Mouse (Mus musculus) inflammation-experienced regulatory T-cells, adult 6 months (primary cell): ENCODE results near the gene Ndufaf2. TPM values are rescaled to one million over a fixed set of nuclear protein-coding genes. Genes with fewer than 3 reads are reported as not detected.
A peak's percentile ranks its signal among the peaks of the same experiment; 100 is the strongest.

Experiments
- ATAC-seq: one replicate; pipeline ENCODE4 v1.8.0; 2017
- polyA plus RNA-seq, 3 experiments: library from polyadenylated mRNA; unstranded; fragments of 100-300 nt; shearing (Covaris generic); gene quantifications; one replicate each; pipeline ENCODE4 v1.2.1; 2017

The Ndufaf2 gene
- polyA plus RNA-seq, 3 experiments from 2014 or later: 38.9 to 47.2 (median 43.2) TPM

DNA sequence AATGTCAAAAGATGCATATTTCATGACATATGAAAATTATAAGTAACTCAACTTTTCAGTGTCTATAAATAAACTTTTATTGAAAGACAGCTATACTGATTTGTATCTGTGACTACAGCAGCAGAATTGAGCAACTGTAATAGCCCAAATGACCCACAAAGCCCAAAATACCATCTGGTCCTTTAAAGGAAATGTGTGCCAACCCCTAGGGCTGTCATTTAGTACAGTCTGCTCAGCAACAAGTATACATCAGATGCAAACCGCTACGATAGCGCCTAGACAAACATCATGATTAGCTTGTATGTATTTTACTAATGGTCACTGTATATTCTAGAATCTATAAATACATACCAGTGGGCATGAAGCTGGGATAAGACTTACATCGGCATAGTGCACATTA lies 74.3 kb downstream of the Ndufaf2 start:
- ATAC-seq: no peak

DNA sequence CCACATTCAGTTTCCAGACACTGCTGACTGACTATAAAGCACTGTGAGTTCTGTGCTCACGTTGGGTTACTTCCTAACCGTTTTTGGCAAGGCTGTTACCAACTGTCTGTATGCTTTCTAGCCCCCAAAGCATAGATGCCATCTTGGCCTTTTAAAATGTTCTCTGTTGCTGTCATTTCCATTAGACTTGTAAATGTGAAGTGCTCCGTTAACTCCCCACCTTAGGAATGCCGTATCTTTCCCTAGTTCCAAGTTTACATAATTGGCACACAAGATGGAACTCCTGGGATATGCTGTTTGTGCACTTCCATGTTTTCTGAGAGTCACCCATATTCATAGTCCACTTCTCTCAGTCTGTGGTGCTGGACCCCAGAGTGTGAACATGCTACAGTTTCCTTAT lies 80.5 kb downstream of the Ndufaf2 start:
- ATAC-seq: no peak

DNA sequence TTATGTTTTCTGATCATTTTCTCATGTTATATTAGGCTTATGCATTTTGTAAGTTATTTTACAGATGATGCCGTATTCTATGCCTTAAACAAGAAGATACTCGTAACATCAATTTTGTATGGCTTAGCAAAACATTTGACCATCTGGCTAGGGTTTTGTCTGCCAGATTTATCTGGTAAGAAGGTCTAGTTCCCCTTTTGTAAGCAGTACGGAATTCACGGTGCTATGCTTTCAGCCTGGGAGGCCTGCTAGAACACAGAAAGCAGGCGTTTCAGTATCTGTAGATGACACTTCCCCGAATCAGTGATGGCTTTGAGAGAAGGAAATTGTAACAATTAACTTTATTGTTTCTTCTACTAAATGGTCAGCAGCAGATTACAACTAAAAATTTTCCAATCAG lies 80.9 kb downstream of the Ndufaf2 start:
- ATAC-seq: no peak

DNA sequence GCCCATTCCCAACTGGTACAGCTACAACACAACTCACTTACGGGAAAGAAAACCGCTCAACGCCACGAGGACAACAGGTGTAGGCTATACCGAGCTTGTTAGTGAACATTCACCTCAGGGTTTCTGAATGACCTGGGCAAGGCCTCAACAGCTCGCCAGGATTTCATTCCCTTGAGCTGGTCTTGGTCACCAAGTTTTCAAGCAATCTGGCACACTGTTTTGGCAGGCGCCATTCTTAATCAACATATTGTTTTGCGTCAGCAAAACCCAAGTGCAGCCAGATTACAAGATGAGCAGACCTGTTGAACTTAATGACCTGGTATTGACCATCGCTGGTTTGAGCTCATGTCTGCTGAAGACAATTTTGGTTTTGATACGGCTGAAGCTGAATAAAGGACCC lies 88.3 kb downstream of the Ndufaf2 start:
- ATAC-seq: no peak

DNA sequence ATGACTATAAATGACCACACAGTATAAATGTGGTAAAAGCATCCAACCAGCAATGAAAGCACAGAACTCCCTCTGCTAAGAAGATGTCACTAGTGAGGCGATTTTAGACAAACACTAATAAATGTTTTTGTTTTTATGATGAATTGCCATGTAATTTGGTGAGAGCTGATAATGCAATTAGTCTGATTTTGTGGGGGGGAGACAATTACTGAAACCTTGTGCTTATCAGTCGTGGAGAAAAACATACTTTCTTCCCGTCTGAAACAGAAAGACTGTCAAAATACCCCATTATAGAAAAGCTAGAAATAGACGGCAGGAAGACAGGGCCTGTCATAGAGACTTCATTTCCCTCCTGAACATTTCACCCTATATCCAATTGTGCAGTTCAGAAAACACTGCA lies 89.3 kb downstream of the Ndufaf2 start:
- no peak for ATAC-seq

DNA sequence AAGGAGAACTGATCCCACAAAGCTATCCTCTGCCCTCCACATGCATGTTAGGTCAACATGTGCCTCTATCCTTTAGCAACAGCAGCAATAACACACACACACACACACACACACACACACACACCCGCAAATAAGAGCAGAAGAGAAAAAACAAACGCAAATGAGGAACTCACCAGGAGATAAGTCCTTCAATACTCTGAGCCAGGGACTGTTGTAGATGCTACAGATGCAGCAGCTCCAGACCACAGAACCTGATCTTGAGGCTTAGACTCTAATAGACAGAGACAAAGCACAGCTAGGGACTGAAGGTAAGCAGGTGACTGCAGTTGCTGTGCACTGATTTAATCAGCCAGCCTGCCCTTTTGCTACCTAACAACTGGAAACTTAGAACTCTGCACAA lies 92.4 kb downstream of the Ndufaf2 start:
- ATAC-seq: no peak

DNA sequence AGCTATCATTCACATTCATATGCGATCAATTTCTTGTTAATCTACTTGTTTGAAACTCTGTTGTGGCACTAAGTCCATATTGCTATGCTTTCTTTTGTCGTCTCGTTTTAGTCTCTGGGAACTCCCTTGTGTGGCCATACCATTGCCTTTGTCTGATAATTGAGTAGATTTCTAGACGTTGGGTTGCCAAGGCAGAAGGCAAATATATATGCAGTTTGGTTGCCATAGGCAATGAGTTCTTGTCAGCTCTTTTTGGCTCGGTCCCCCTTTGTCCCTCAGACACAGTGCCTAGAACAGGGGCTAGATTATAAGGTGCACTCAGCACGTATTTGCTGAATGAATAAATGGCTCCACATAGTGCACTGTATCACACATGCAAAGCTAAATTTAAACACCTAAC lies 94.1 kb downstream of the Ndufaf2 start:
- no peak for ATAC-seq

DNA sequence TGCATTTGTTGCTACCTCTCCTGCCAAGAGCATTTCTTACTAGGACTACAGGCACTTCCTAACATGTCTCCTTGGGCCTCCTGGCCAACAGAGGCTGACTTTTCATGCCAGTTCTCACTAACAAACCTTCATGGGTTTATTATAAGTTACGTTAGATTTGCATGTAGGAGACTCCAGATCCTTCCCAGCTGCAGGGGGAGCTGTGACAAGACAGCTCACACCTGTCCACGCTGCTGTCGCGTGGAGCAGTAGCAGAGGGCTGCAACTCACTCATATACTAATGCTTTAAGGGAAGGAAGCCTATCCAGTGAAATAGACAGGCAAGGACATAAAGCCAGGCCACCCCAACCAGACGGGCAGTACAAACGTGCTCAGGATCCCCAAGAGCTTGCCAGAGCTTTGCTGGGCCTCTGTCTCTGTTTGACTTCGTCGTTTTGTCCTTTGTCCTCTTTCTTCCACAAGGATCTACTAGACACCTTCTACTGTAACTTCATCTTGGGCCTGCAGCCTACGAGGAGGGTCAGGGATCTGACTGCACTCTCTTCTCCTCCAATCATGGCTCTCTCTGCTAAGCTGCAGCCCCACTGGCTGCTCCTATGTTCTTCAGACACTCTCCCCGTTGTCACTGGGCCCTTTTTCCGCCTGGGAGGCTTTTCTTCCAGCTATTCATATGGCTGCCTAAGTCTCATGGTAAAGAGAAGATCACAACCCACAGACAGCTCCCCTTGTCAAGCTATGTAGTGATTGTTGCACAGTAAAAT lies 94.9 kb downstream of the Ndufaf2 start:
- ATAC-seq: no peak

DNA sequence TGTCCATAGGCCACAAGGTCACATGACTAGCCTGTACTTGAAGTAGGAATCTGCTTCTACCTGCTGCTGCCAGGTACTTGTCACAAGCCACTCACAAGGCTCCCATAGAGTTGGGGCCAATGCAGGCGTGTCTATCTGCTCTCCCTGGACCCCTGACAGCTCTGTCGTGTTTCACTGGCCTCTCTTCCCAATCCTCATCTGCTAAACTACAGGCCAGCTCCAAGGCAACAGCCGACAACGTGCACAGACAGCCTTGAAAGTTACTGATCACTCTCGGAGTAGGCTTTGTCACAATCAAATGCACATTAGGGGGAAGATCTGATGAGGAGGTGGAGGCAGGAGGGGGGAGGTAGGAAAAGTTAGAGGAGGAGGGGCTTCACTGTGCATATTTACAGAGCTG lies 95.5 kb downstream of the Ndufaf2 start:
- no peak for ATAC-seq

DNA sequence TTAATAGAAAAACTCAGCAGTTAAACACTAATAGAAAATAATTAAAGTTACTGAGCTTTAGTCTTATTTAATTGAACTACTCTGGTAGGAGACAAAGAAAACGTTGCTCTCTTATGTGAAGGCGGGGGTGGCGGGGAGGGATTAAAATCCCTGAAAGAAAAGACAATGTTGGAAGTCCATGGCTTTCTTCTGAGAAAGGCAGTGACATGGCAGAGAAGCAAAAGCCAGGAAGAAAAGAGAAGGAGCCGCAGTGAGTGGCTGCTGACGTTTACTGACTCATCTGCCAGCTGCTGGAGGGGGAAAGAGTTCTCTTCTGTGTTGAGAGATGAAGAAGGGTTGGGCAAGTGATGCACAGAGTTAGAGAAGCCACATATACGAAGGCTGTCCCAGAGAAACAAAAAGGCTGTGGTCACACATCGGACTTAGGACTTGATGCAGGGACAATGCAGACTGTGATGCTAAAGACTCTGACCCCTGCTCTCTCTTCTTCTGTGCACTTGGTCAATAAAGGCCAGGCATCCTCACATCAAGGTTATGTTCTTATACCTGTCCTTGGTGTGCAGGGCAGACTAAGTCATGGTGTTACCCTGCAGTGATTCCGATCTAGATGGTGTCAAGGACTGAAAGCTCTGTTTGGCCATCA lies 97.4 kb downstream of the Ndufaf2 start:
- ATAC-seq: no peak

DNA sequence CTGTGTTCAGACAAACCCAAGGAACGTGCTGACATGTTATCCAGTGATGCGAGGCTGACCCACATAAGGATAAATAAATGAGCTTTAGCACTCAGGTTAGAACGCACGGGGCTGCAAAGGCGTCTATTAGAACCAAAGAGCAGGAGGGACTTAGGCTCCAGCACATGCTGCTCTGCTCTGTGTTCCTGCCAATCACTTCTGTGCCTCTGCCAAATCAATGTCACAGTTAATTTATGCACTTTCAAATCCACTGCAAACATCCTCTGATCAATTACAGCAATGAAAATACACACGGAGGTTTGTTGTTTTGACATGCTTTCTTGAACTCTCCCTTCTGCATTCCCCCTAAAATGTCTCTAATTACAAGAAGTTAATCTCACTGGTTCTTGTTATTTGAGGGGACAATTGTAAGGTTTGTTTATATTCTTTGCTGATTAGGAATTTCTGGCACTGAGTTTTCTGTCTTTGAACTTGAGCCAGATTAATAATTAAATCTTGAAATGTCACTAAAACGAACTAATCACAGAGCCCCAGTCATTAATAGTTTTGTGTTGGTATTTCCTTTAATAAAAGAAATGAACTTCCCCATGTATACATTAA lies 98.0 kb downstream of the Ndufaf2 start:
- ATAC-seq: no peak

DNA sequence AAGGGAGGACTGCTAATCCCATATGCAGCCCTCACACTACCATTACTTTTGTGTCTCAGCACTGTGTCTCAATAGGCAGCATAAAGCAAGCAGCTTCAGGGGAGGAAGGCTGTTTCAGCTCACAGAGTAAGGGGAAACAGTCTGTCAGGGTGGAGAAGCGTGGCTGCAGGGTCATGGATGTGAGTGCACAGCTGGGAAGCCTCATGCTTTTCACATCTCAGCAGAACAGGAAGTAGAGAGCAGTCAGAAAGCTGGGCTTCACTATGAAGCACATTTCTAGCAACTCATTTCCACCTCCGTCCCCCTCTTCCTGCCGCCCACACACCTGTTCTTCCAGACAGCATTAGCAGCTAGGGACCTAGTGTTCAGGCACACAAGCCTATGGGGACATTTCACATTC lies 101.5 kb downstream of the Ndufaf2 start:
- peak; percentile 73 for ATAC-seq

DNA sequence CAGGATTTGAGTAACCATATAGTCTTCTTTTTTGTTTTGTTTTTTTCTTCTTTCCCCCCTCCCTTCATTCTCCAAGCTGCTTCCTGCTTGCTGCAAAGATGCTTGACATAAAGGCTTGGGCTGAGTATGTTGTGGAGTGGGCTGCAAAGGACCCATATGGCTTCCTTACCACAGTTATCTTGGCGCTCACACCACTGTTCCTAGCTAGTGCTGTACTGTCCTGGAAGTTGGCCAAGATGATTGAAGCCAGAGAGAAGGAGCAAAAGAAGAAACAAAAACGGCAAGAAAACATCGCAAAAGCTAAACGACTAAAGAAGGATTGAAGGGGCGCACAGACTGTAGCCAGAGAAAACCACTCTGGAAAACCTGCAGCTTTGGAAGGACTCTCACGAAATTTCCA lies 111.1 kb downstream of the Ndufaf2 start:
- no peak for ATAC-seq

DNA sequence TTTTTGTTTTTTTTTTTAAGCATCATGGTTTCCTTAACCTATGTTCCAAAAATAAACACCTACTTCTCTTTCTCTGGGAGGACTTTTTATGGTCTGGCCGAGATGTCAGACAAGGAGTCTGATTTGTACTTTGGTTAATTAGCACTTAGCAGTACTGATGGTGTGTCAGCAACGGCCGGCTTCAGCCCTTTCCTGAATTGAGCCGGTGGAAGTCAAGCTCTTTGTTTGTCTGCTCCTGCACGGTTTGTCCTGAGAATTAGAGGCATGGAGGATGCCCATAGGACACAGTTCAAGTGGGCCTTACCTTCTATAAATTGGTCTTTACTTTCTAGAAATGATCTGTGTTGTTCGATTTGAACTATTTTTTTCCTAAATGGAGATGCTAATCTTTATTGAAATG lies 111.5 kb downstream of the Ndufaf2 start:
- no peak for ATAC-seq

DNA sequence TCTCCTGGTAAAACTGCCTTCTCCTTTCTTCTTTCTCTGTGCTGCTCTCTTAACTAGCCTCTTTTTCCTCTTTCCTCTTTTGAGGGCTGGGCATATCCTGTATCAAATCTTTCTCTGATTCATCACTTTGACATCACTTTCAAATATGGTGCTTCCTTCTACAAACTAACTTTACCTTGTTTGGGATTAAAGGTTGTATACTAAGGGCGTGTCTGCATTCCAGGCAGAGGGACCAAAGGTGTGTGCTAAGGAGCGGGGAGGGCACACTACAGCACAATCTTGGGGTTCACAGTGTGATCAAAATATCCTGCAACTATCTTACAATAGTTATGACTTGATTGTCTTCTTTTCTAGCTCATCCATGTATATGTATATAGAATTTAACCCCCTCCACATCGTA lies 112.4 kb downstream of the Ndufaf2 start:
- ATAC-seq: no peak

DNA sequence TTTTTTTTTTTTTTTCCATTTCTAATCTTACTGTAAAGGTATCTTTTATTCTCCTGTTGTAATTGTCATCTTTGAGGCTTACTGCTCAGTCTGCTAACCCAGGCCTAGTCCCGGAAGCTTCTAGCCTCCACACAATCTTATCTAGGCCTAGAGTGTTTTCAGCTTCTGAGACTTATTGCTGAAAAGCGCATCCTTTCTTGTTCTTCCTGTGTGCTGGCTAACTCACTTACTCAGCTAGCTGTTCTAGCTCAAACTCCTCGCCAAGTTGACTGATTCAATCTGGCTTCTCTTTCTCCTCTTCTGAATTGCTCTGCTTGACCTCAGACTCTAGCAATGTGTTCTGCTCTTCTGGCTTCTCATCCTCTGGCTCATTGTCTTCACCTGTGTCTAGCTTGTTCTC lies 112.8 kb downstream of the Ndufaf2 start:
- ATAC-seq: peak; percentile 19

DNA sequence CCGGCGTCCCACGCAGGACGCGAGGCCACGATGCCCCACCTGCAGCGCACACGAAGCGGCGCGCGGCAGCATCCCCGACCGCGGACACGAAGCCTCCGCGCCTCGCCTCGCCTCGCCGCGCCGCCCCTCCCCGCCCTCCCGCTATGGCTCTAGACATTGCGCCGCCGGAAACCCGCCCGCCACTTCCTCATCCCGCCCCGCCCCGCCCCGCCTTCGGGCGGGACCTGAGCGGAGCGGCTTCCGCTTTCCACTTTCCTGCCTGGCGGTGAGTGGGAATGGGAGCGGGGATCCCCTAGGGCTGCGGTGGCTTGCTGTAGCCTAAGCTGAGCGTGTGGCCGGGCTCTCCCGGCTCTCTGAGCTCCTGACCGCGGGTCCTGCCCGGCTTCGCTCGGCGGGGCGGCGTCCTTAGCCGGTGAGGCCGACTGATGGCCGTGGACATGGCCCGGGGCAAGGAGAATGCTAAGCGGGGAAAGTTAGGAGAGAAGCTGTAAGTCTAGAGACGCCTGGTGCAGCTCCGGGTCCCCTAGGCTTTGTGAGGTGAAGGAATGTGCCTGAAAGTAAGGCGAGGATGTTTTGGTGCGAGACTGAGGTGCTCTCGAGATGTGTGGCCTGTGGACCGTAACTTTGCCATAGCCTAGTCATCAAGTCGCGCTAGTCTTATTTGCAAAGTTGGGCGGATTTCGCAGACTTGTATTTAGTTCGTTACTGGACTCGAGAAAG lies 114.0 kb downstream of the Ndufaf2 start, which contains the start of gene Smim15:
Gene Smim15, plus strand, starts transcription at position 225 of the 720 bp plus-strand sequence.
- peak; percentile 75 for ATAC-seq

DNA sequence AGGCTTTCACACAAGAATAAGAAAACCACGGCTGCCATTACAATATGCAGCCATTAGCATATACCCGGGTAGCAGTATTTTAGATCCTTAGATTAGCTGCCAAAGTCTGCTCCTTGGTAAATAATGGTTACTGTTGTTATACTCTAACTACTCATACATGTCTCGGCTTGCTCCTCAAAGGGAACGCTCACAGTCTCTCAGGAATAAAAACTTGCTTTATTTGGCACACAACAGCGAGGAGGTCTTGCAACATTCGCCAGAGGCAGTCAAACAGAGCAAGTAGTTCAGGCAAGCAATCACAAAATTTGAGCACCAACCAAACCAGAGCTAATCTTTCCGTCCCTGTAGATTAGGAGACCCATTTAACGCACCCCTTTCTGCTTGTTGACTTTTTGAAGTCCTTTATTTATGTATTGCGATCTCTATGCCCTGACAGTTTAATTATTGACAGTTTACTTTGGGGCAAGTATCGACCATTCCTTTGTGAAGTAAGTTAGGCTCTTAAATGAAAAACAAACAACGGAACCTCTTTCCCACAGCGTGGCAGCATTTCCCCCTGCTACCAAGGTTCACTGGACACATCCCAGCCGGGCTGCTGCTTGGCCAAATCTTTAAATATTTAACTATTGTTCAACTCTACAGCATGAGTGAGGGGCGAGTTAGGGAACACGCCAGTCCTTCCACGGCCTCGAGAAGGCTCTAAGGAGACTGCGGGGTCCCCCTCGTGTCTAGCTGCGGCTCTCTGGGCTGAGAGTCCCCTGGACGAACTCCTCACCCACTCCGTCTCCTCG lies 114.8 kb downstream of the Ndufaf2 start:
- ATAC-seq: peak; percentile 1

DNA sequence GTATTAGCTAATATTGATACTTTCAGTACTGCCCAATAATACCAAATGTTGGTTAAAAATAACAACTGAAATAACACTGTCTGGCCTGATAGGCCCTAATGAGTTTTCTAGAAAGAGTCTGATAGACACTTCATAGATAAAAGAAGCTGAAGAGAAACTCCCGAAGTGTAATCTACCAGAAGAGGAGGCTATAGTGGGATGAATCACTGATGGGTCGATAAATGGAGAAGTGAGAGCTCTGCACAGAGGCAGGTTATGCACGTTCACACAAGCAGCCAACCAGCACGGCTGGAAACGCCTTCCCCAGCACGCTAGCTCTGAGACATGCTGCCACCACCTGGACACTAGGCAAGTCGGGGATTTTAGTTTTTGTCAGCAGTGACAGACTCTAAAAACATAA lies 117.1 kb downstream of the Ndufaf2 start:
- ATAC-seq: peak; percentile 54

DNA sequence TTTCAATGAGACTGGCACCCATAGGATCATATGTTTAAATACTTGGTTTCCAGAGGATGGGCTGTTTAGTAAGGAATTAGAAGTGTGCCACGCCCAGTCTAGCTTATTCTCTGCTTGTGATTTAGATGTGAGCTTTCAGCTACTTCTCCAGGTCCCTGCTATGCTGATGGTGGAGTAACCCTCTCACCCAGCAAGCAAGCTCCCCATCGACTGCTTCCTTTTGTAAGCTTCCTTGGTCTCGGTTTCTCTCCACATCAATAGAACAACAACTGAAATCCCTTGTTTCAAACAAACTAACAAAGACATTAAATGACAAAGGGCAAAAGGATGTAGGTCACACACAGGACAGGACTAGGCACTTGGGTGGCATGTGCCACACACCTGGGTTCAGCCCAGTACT lies 118.0 kb downstream of the Ndufaf2 start:
- ATAC-seq: no peak

DNA sequence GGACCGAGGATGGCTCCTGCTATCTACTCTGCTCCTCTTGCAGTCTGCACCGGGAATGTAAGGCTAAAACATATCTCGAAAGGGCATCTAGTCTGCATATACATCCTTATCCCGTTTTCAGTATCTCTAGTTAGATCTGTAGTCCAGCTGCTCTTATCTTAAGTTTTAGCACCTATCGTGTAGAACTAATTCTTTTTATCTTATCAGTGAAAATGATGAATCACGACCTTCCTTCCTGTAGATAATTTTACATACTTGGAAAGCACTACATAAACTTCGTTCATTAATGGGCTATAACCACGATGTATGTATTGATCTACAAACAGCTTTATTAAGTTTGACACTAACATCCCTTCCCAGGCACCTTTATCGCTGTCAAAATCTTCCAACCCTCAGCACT lies 118.5 kb downstream of the Ndufaf2 start:
- ATAC-seq: no peak

DNA sequence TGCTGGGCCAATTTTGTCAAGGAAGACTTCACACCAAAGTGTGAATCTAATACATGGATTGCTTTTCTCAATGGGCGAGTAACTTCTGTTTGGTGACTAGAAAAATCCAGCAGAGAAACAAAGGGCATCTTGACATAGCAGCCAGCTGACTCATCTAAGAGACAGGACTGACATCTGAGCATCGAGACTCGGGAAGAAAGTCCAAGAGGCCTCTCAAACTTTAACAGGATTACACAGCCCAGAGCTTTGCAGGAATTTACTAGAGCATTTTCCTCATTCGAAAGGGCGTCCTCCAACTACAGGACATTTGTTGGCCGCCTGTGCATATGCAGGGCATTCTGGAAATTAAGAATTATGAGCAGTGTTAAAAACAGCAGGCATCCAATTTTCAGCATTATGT lies 119.0 kb downstream of the Ndufaf2 start:
- ATAC-seq: no peak

DNA sequence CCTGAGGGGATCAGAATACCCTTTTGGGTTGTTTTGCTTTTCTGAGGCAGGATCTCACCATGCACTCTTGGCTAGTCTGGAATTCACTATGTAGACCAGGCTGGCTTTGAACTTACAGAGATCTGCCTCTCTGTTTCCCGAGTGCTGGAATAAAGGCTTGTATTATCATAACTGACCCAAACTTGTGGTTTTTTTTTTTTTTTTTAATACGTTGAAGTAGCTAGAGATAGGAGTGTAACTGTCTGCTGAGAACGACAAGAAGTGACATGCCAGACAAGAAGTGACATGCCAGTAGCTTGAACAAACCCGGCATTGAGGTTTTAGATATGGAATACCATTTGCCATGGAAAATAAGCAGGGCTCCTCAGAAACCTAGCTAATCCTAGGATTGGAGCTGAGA lies 125.6 kb downstream of the Ndufaf2 start:
- no peak for ATAC-seq
